Mouse (Mus musculus) hindbrain, embryonic 11.5 days (tissue): ENCODE measurements around the gene Fam69a. TPM values are rescaled to one million over a fixed set of nuclear protein-coding genes. Genes with fewer than 3 reads are reported as not detected.

Experiments used
- ATAC-seq: fragments of 200-750 bp; cut with Nextera tagmentation; 2 replicates; pipeline ENCODE4 v1.8.0; 2017; ENCODE audit warnings: mild to moderate bottlenecking, moderate TSS enrichment, moderate library complexity; ENCODE audit not compliant: low FRiP score
- DNase-seq: peaks from one replicate; pipeline ENCODE4 v3.0.0-alpha.2; 2015; ENCODE audit warnings: low spot score
- H3K27ac ChIP-seq: fragments of 300-500 bp; sonication (generic); 2 replicates; pipeline ENCODE4 v1.5.1; 2014; ENCODE audit warnings: mild to moderate bottlenecking, low read depth, low read length
- H3K27me3 ChIP-seq: fragments of 300-500 bp; sonication (generic); 2 replicates; pipeline ENCODE4 v1.6.1; 2014; ENCODE audit warnings: mild to moderate bottlenecking, low read length, moderate library complexity, mixed read lengths; ENCODE audit not compliant: control insufficient read depth, insufficient read depth
- H3K36me3 ChIP-seq: fragments of 300-500 bp; sonication (generic); 2 replicates; pipeline ENCODE4 v1.6.1; 2014; ENCODE audit warnings: mild to moderate bottlenecking, low read length, moderate library complexity, mixed read lengths; ENCODE audit not compliant: control insufficient read depth, insufficient read depth
- H3K4me1 ChIP-seq: fragments of 300-500 bp; sonication (generic); replicated peaks from 2 replicates; pipeline ENCODE4 v1.6.1; 2014; ENCODE audit warnings: low read length, mixed read lengths; ENCODE audit not compliant: control insufficient read depth, insufficient read depth
- H3K4me2 ChIP-seq: fragments of 300-500 bp; sonication (generic); replicated peaks from 2 replicates; pipeline ENCODE4 v1.6.1; 2014; ENCODE audit warnings: mild to moderate bottlenecking, low read depth, low read length
- H3K4me3 ChIP-seq: fragments of 300-500 bp; sonication (generic); 2 replicates; pipeline ENCODE4 v1.5.1; 2014; ENCODE audit warnings: low read depth, low read length
- H3K9ac ChIP-seq: fragments of 300-500 bp; sonication (generic); 2 replicates; pipeline ENCODE4 v1.6.1; 2014; ENCODE audit warnings: low read depth, low read length
- H3K9me3 ChIP-seq: fragments of 300-500 bp; sonication (generic); 2 replicates; pipeline ENCODE4 v1.6.1; 2016; ENCODE audit warnings: low read length; ENCODE audit not compliant: control insufficient read depth
- WGBS: fragments of 180-500 bp; shearing (Covaris S2); extraction: QIAGEN DNeasy Blood & Tissue Kit; methylation state at CpG from one replicate; pipeline ENCODE4 v1.1.7; 2014; 5-methylcytosine and 5-hydroxymethylcytosine counted together
- polyA plus RNA-seq: library from polyadenylated mRNA; unstranded; fragments of >200 nt; fragmentation: Nextera tagmentation; extraction: Ambion mirVana; gene quantifications from 2 replicates; pipeline ENCODE4 v1.2.1, GENCODE M21; 2014

The Fam69a gene
- polyA plus RNA-seq, 1 experiment from 2014 or later, result 24.8 TPM

- WGBS, result 84% methylated on average over 2 of the region's 2 CpGs
- Histone ChIP-seq H3K9me3 (no peaks in the 10 kb centered on the region), H3K27me3 (no peaks in the 10 kb centered on the region), H3K4me2 (no peak overlapping the region), H3K27ac (no peak overlapping the region), H3K4me1 (no peaks in the 10 kb centered on the region), H3K9ac (no peak overlapping the region), H3K36me3 (no peaks in the 10 kb centered on the region), H3K4me3 (no peak overlapping the region)
- ATAC-seq, result no peak
- no peak for DNase-seq
Measured at GRCm38 (mm10) chr5:107964031-107964758, 22.7 kb downstream of the Fam69a start.

DNA sequence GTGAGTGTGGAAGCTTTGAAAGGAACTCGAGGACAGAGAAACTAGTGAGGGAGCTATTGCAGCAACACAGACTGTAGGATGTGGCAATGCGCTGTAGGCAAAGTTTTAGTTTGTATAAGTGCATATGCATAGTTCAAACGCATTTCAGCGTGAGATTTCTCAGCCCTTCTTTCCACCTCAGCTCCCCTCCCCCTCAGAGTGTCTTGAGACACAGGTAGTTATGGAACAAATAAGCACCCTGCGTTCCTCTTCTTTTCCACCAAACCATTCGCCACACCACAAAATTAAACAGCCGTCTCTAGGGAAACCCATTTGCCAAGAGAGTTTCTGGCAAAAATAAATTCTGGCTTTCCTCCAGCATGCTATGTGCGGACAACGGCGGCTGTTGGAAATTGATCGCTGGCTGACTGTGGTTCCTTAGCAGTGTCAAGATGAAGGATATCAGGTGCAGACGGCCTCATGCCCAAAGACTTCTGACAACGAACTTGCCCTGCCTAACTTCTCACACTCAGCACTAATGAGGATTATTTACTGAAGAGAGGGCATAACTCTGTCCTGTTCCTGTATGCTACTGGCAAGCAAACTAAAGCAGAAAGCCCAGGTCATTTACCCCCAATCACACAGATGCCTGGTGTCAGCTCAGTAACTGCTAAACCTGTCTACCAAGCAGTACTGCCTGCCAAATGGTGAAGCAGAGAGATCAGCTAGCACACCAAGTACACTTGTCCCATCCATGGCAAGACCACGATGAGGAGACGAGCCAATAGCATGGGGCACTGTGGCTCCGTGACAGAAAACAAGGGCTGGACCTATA, 25.2 kb downstream of the Fam69a start:
- no peaks in the 10 kb centered on the region for H3K36me3 ChIP-seq
- ATAC-seq (no peak), DNase-seq (no peak)
- WGBS, result 88% methylated on average over 16 of the region's 16 CpGs
- H3K4me2 ChIP-seq, result no peak overlapping the region
- H3K27me3 ChIP-seq, result no peaks in the 10 kb centered on the region
- no peaks in the 10 kb centered on the region for H3K4me1 ChIP-seq
- H3K27ac ChIP-seq, result no peak overlapping the region
- no peak overlapping the region for H3K4me3 ChIP-seq
- no peak overlapping the region for H3K9ac ChIP-seq
- H3K9me3 ChIP-seq, result no peaks in the 10 kb centered on the region

DNA sequence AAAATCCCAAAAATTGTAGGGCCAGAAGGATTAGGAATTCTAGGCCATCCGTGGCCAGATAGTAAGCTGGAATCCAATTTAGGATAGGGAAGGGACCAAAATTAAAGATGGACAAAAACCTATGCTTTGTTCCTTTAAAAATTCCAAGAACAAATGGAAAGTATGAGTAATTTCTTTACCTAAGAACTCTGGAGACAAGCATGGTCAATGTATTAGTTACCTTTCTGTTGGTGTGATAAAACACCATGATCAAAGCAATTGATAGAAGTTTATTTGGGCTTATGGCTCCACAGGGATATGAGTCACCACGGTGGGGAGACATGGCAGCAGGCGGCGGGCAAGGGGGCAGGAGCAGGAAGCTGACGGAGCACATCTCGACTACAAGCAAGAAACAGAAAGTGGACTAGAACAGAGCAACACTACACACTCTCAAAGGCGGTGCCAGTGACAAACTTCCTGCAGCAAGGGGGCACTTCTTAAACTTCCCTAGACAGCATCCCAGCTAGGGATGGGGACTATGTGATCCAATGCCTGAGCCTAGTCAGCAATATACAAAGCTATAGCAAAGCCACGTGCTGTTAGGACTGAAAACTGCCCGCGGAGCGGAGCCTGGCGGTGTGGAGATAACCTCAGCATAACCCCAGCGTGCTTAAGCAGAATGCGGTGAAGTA, 26.2 kb downstream of the Fam69a start:
- Histone ChIP-seq H3K36me3 (no peaks in the 10 kb centered on the region), H3K27me3 (no peaks in the 10 kb centered on the region), H3K27ac (no peak overlapping the region), H3K4me3 (no peak overlapping the region), H3K4me2 (no peak overlapping the region), H3K4me1 (no peaks in the 10 kb centered on the region), H3K9ac (no peak overlapping the region), H3K9me3 (no peaks in the 10 kb centered on the region)
- WGBS, result 78% methylated on average over 14 of the region's 14 CpGs
- no peak for DNase-seq
- no peak for ATAC-seq

DNA sequence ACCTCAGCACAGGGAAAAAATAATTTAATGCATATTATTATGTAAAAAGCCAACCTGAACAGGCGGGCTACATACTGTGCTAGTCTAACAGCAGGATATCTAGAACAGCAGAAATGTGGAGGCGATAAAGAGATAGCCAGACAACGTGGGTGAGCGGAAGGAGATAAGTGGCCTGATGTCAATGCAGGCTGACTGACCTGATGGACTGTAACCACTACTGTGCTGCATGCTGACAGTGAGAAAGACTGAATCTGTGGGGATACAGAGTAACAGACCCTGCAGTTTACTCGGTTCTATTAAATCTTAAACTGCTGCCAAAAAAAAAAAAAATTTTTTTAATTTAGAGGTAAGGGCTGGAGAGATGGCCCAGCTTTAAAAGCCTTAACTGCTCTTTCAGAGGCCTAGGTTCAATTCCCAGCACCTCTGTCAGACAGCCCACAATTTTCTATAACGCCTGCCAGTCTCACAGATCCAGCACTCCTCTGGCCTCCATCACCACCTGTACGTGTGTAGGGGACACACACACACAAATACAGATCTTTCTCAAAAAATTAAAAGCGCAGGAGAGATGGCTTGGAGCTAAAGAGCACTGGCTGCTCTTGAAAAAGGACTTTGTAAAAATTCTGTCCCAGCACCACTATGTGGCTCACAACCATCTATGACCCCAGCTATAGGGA, 27.1 kb downstream of the Fam69a start:
- H3K27ac ChIP-seq, result no peak overlapping the region
- no peaks in the 10 kb centered on the region for H3K27me3 ChIP-seq
- 83% methylated on average over 8 of the region's 8 CpGs for WGBS
- H3K9me3 ChIP-seq, result no peaks in the 10 kb centered on the region
- no peak overlapping the region for H3K4me2 ChIP-seq
- DNase-seq (no peak), ATAC-seq (no peak)
- H3K36me3 ChIP-seq, result no peaks in the 10 kb centered on the region
- H3K9ac ChIP-seq, result no peak overlapping the region
- H3K4me3 ChIP-seq, result no peak overlapping the region
- no peaks in the 10 kb centered on the region for H3K4me1 ChIP-seq

DNA sequence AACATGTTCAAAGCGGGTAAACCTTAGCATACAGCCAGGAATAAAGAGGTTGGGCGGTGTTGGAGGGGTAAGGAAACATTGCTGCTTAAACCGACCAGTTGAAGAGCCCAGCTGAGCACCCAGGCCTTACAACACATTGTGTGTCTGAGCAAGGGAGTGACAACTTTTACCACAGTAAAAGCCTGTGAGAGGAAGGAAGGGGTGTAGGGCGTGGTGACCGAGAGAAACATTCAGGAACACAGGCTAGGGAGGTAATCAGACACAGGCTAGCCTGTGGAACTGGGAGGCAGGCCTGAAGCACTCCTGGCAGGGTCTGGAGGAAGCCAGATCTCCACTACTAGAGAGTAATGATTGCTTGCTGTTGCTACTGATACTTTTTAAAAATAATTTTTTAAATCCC, 36.2 kb downstream of the Fam69a start:
- ATAC-seq (no peak), DNase-seq (no peak)
- 81% methylated on average over 5 of the region's 5 CpGs for WGBS
- Histone ChIP-seq H3K27me3 (no peaks in the 10 kb centered on the region), H3K36me3 (no peaks in the 10 kb centered on the region), H3K9me3 (no peaks in the 10 kb centered on the region), H3K27ac (no peak overlapping the region), H3K4me3 (no peak overlapping the region), H3K4me1 (no peaks in the 10 kb centered on the region), H3K9ac (no peak overlapping the region), H3K4me2 (no peak overlapping the region)

- no peaks in the 10 kb centered on the region for H3K27me3 ChIP-seq
- H3K9ac ChIP-seq, result no peak overlapping the region
- no peak for ATAC-seq
- 88% methylated on average over 3 of the region's 3 CpGs for WGBS
- no peaks in the 10 kb centered on the region for H3K36me3 ChIP-seq
- H3K4me2 ChIP-seq, result no peak overlapping the region
- no peak overlapping the region for H3K4me3 ChIP-seq
- no peaks in the 10 kb centered on the region for H3K9me3 ChIP-seq
- no peak for DNase-seq
- H3K4me1 ChIP-seq, result no peaks in the 10 kb centered on the region
- no peak overlapping the region for H3K27ac ChIP-seq
Measured at GRCm38 (mm10) chr5:107949607-107950006, 37.3 kb downstream of the Fam69a start.

DNA sequence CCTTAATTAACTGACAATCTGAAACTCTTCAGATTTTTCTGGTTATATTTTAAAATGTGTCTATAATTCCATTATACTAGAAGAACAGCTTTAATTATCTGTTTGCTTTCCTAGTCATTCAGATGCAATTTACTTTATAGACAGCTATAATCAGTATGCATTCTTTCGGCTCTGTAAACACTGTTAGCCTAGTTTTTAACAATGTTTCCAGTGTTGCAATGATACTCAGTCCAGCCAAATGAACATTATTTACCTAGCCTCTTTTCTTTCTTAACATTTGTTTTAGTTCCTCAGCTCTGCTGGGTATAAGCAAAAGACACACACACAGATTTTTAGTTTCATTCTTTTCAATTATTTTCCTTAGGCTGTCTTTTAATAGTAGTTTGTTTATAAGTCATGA, 38.0 kb downstream of the Fam69a start:
- no peak overlapping the region for H3K4me3 ChIP-seq
- 95% methylated on average over 1 of the region's 1 CpGs for WGBS

GRCm38 (mm10) chr5:107947548-107947947, 39.3 kb downstream of the Fam69a start:
- 84% methylated on average over 2 of the region's 2 CpGs for WGBS
- no peaks in the 10 kb centered on the region for H3K4me1 ChIP-seq
- ATAC-seq (no peak), DNase-seq (no peak)
- no peak overlapping the region for H3K27ac ChIP-seq
- no peak overlapping the region for H3K4me3 ChIP-seq
- H3K27me3 ChIP-seq, result no peaks in the 10 kb centered on the region
- no peak overlapping the region for H3K9ac ChIP-seq
- H3K36me3 ChIP-seq, result no peaks in the 10 kb centered on the region
- H3K9me3 ChIP-seq, result no peaks in the 10 kb centered on the region
- no peak overlapping the region for H3K4me2 ChIP-seq

More for the DNA sequence above, 38.0 kb downstream of the Fam69a start:
- H3K27me3 ChIP-seq, result no peaks in the 10 kb centered on the region
- H3K4me1 ChIP-seq, result no peaks in the 10 kb centered on the region
- no peaks in the 10 kb centered on the region for H3K36me3 ChIP-seq
- H3K9me3 ChIP-seq, result no peaks in the 10 kb centered on the region
- ATAC-seq (no peak), DNase-seq (no peak)
- no peak overlapping the region for H3K4me2 ChIP-seq
- no peak overlapping the region for H3K9ac ChIP-seq
- no peak overlapping the region for H3K27ac ChIP-seq
